Mouse (Mus musculus): ENCODE data around the gene Zan. TPM values are rescaled to one million over a fixed set of nuclear protein-coding genes. Genes with fewer than 3 reads are reported as not detected.

Zan gene
- polyA plus RNA-seq, 1 experiment from 2014 or later, result 0.15 TPM

GRCm38 (mm10) chr5:137333512-137334174 is 143.2 kb downstream of the Zan start, which contains the start of gene Slc12a9:
Gene Slc12a9, minus strand, starts transcription at chr5:137333597.
- Histone ChIP-seq H3K9me3 (replicated peaks) (no peaks in the 10 kb centered on the region), H3K27ac (peak within 1 kb of the TSS; percentile 70), H3K9ac (peak within 1 kb of the TSS; percentile 88), H3K36me3 (no peaks in the 10 kb centered on the region), H3K4me3 (peak within 1 kb of the TSS; percentile 65), H3K4me2 (replicated peaks) (peak within 1 kb of the TSS; percentile 70), H3K4me1 (peaks cover 13% of the 10 kb centered on the region), H3K27me3 (no peaks in the 10 kb centered on the region)
- peak; percentile 90 for ATAC-seq (ENCODE audit: low FRiP score)
- WGBS, result under 1% methylated on average over 44 of the region's 44 CpGs

GRCm38 (mm10) chr5:137332857-137333511 is 143.9 kb downstream of the Zan start:
- WGBS, result 18% methylated on average over 15 of the region's 15 CpGs
- H3K9ac ChIP-seq, result peak overlapping the region; percentile 88
- no peaks in the 10 kb centered on the region for H3K9me3 ChIP-seq (replicated peaks)
- H3K4me1 ChIP-seq, result peaks cover 13% of the 10 kb centered on the region
- peak; percentile 79; the same call in 1 of the 2 replicates for ATAC-seq (ENCODE audit: low FRiP score)
- H3K27me3 ChIP-seq, result no peaks in the 10 kb centered on the region
- 0 out of 2 replicates have a peak, but pooled peaks cover 3% of the 10 kb centered on the region for H3K36me3 ChIP-seq
- peak overlapping the region; percentile 65 for H3K4me3 ChIP-seq
- H3K4me2 ChIP-seq (replicated peaks), result peak overlapping the region; percentile 70
- H3K27ac ChIP-seq, result peak overlapping the region; percentile 70

- Histone ChIP-seq H3K9ac (no peak overlapping the region), H3K36me3 (peaks cover 17% of the 10 kb centered on the region), H3K4me3 (no peak overlapping the region), H3K4me2 (replicated peaks) (no peak overlapping the region), H3K4me1 (peaks cover 13% of the 10 kb centered on the region), H3K27me3 (no peaks in the 10 kb centered on the region), H3K9me3 (replicated peaks) (no peaks in the 10 kb centered on the region), H3K27ac (no peak overlapping the region)
- WGBS, result 84% methylated on average over 7 of the region's 7 CpGs
- no peak for ATAC-seq (ENCODE audit: low FRiP score)
Observed at GRCm38 (mm10) chr5:137330910-137331309, 146.0 kb downstream of the Zan start.

Other genes starting within 250 kb of the Zan start
- 12.6 and 13.1 TPM in 2 replicates for gene Ache, start 189.5 kb downstream of the Zan start, polyA plus RNA-seq (2016; fragmentation: Nextera tagmentation; extraction: Ambion mirVana)
- gene Ufsp1, start 182.4 kb downstream of the Zan start, polyA plus RNA-seq (2016; fragmentation: Nextera tagmentation; extraction: Ambion mirVana), result 8.1 and 10.3 TPM in 2 replicates
- 151 and 152 TPM in 2 replicates for gene Srrt, start 169.4 kb downstream of the Zan start, polyA plus RNA-seq (2016; fragmentation: Nextera tagmentation; extraction: Ambion mirVana)
- 40.0 and 40.7 TPM in 2 replicates for gene Trip6, start 162.7 kb downstream of the Zan start, polyA plus RNA-seq (2016; fragmentation: Nextera tagmentation; extraction: Ambion mirVana)
- gene Slc12a9, start 143.5 kb downstream of the Zan start, polyA plus RNA-seq (2016; fragmentation: Nextera tagmentation; extraction: Ambion mirVana), result 21.9 and 23.6 TPM in 2 replicates
- gene Ephb4, start 127.0 kb downstream of the Zan start, polyA plus RNA-seq (2016; fragmentation: Nextera tagmentation; extraction: Ambion mirVana), result 40.9 and 45.0 TPM in 2 replicates
- 60.7 and 61.3 TPM in 2 replicates for gene Pop7, start 25.5 kb upstream of the Zan start, polyA plus RNA-seq (2016; fragmentation: Nextera tagmentation; extraction: Ambion mirVana)
- gene Gigyf1, start 41.5 kb upstream of the Zan start, polyA plus RNA-seq (2016; fragmentation: Nextera tagmentation; extraction: Ambion mirVana), result 17.9 and 19.0 TPM in 2 replicates
- gene Epo, start 56.2 kb upstream of the Zan start, polyA plus RNA-seq (2016; fragmentation: Nextera tagmentation; extraction: Ambion mirVana), result not detected in 2 replicates
- gene Gnb2, start 56.4 kb upstream of the Zan start, polyA plus RNA-seq (2016; fragmentation: Nextera tagmentation; extraction: Ambion mirVana), result 466 and 467 TPM in 2 replicates
- gene Actl6b, start 76.5 kb upstream of the Zan start, polyA plus RNA-seq (2016; fragmentation: Nextera tagmentation; extraction: Ambion mirVana), result 103 and 108 TPM in 2 replicates
- gene Tfr2, start 92.8 kb upstream of the Zan start, polyA plus RNA-seq (2016; fragmentation: Nextera tagmentation; extraction: Ambion mirVana), result 3.3 and 3.4 TPM in 2 replicates
- 38.7 and 40.0 TPM in 2 replicates for gene Mospd3, start 124.0 kb upstream of the Zan start, polyA plus RNA-seq (2016; fragmentation: Nextera tagmentation; extraction: Ambion mirVana)
- 66.6 and 82.5 TPM in 2 replicates for gene Pcolce, start 136.7 kb upstream of the Zan start, polyA plus RNA-seq (2016; fragmentation: Nextera tagmentation; extraction: Ambion mirVana)
- 0.23 and 0.25 TPM in 2 replicates for gene Fbxo24, start 151.9 kb upstream of the Zan start, polyA plus RNA-seq (2016; fragmentation: Nextera tagmentation; extraction: Ambion mirVana)
- gene Lrch4, start 152.1 kb upstream of the Zan start, polyA plus RNA-seq (2016; fragmentation: Nextera tagmentation; extraction: Ambion mirVana), result 32.4 and 34.3 TPM in 2 replicates
- gene Gm20605, start 152.1 kb upstream of the Zan start, polyA plus RNA-seq (2016; fragmentation: Nextera tagmentation; extraction: Ambion mirVana), result 8.3 and 10.8 TPM in 2 replicates
- 7.6 and 8.0 TPM in 2 replicates for gene Sap25, start 164.3 kb upstream of the Zan start, polyA plus RNA-seq (2016; fragmentation: Nextera tagmentation; extraction: Ambion mirVana)
- 0.10 and 0.22 TPM in 2 replicates for gene Irs3, start 168.7 kb upstream of the Zan start, polyA plus RNA-seq (2016; fragmentation: Nextera tagmentation; extraction: Ambion mirVana)
- 21.2 and 22.4 TPM in 2 replicates for gene Agfg2, start 207.7 kb upstream of the Zan start, polyA plus RNA-seq (2016; fragmentation: Nextera tagmentation; extraction: Ambion mirVana)